ENCODE assay signal across 8 mouse cellular contexts in the genomic region with DNA sequence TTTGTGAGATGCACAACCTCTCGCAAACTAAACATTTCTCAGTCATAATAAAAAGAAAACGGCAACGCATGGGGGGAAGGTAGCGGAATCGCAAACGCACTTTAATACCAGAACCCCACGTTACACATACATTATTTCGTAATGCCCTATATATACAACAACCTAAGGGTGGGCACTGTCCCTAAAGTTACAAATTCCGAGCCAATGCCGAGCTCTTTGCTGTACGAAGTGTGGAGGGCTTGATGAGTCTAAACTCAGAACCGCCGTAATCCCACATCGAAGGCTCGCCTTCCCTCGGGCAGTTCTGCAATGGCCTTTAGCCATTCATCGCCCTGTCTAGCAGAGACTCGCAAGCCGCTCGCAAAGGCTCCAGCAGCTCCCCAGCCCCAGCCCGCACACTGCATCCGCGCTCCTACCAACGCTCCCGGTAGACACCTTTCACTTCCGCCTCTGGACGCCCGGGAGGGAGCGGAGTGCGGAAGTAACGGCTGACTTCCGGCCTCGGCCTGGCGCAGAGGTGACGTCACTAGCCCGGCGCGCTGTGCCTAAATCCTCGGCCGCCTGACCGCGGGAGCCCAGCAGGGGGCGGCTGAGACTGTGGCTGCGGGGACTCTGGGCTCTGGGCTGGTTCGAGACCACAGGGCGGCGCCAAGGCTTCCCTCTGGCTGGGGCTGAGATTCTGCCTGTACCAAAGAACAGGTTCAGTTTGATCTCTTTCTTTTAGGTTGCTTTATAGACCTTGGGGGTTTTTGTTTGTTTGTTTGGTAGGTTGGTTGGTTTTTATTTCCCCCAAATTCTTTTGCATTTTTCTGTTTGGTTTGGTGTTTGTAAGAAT. TPM values are rescaled to one million over a fixed set of nuclear protein-coding genes. Genes with fewer than 3 reads are reported as not detected.
DNase-seq lines count a peak whose midpoint lies in the region; ATAC-seq lines count a peak whose summit lies in the region.
"Not testable (repeated sequence)": the region's sequence is repeated elsewhere in the genome, so short reads cannot be mapped to it uniquely, and the experiment has no call there.

Mterf1a (minus strand) TSS at position 475 of the 835 bp plus-strand sequence.

- H3K36me3 ChIP-seq in neural tube, embryonic 12.5 days, result not testable (repeated sequence)

- not testable (repeated sequence) for H3K27ac ChIP-seq in neural tube, embryonic 12.5 days

- WGBS in neural tube, embryonic 12.5 days, result 1% methylated on average over 9 of the region's 47 CpGs

- not testable (repeated sequence) for H3K4me1 ChIP-seq in neural tube, embryonic 12.5 days

- peak within 1 kb of the TSS; percentile 45; the same call in 1 of the 2 replicates for H3K9ac ChIP-seq in neural tube, embryonic 12.5 days

- ATAC-seq in neural tube, embryonic 12.5 days (ENCODE audit: low FRiP score, low read depth), result peak; percentile 99

- peak within 1 kb of the TSS; percentile 39 for H3K4me3 ChIP-seq in neural tube, embryonic 12.5 days

- DNase-seq in MEL-GATA-1-ER (ENCODE audit: extremely low read depth, low read depth), result peak; percentile 18
- peak; percentile 75 for DNase-seq in cerebellum, adult 9-10 months
- peak; percentile 6 for DNase-seq in forelimb bud, embryonic 11.5 days (ENCODE audit: low read depth, low spot score)
- peak; percentile 43 for DNase-seq in heart, postnatal 4 days
- peak; percentile 6 to 50 for DNase-seq in layer of hippocampus, adult 18-20 months (ENCODE audit: low spot score in 2 of 2)
- peak; percentile 34 to 36 for DNase-seq in lung, adult 18-20 months
- DNase-seq in thymus, adult 18-20 months, result peak; percentile 23 to 26

- H3K9me3 ChIP-seq in neural tube, embryonic 12.5 days, result not testable (repeated sequence)

- H3K4me2 ChIP-seq in neural tube, embryonic 12.5 days (replicated peaks), result peak within 1 kb of the TSS; percentile 67

- not testable (repeated sequence) for H3K27me3 ChIP-seq in neural tube, embryonic 12.5 days (replicated peaks)

RNA-seq across cellular contexts. Expression of gene Mterf1a, which starts in this region (rescaled TPM):
- total RNA-seq in heart, postnatal 4 days (2021), result 1 to 10 TPM; 3.7 to 3.8 TPM
- 10 to 100 TPM in 1 of 2 experiments, 1 to 10 TPM in 1; 9.9 to 11.3 TPM for total RNA-seq in layer of hippocampus, adult 18-20 months (2021)
- polyA plus RNA-seq in neural tube, embryonic 12.5 days (2016; fragmentation: Nextera tagmentation; extraction: Ambion mirVana), result 7.9 and 9.7 TPM in 2 replicates

Comparison
In these comparisons a context has a peak if more than half of its experiments do, and no peak if none do; other contexts are left out.
1. DNase-seq: peak in every context shown above with its lines; median percentile 75 in cerebellum, adult 9-10 months; 43 in heart, postnatal 4 days; 35 in lung, adult 18-20 months; 28 in layer of hippocampus, adult 18-20 months; 24 in thymus, adult 18-20 months; 18 in MEL-GATA-1-ER; 6 in forelimb bud, embryonic 11.5 days.